Mouse (Mus musculus) kidney, adult 8-10 months (tissue): Measurements from ENCODE around the gene Gm20869.
"Not testable (repeated sequence)": the region's sequence is repeated elsewhere in the genome, so short reads cannot be mapped to it uniquely, and the experiment has no call there.

ENCODE experiments used
- DNase-seq, 2 experiments: peaks; one replicate each; pipeline ENCODE4 v3.0.0; 2022

The Gm20869 gene

GRCm38 (mm10) chrY:71469149-71469548 is at the start of gene Gm20869:
Gm20869 (plus strand) TSS chrY:71469449.
- DNase-seq, result not testable (repeated sequence)
